ENCODE assay signal across 32 mouse cellular contexts in genomic region chr14:86537992-86538391, GRCm38 (mm10).
DNase-seq lines count a peak whose midpoint lies in the region; ATAC-seq lines count a peak whose summit lies in the region.
"Had no signal": no experiment of that assay in that cellular context is flagged by ENCODE, and none has a peak within 500 bp of the region (broad histone marks: within the 10 kb centered on the region; RNA-seq: fewer than 3 reads in every experiment).

No protein-coding gene starts in this region.

- peak; percentile 63; the same call in 1 of the 2 replicates for ATAC-seq in forebrain, embryonic 13.5 days
- ATAC-seq in forebrain, embryonic 11.5 days (replicated peaks; ENCODE audit: low FRiP score) = no peak
- ATAC-seq in midbrain, embryonic 14.5 days (ENCODE audit: low FRiP score, low TSS enrichment) = no peak
- no peak for ATAC-seq in midbrain, embryonic 16.5 days
- ATAC-seq in forebrain, embryonic 16.5 days = peak; percentile 50
- ATAC-seq: lung, postnatal 0 days; midbrain, embryonic 15.5 days had no signal

- H3K27ac ChIP-seq in forebrain, embryonic 13.5 days = no peak overlapping the region
- H3K27ac ChIP-seq in forebrain, embryonic 11.5 days (ENCODE audit: low read depth, low read length) = no peak overlapping the region
- H3K27ac ChIP-seq in midbrain, embryonic 14.5 days (replicated peaks; ENCODE audit: low read depth, low read length) = no peak overlapping the region
- no peak overlapping the region for H3K27ac ChIP-seq in midbrain, embryonic 16.5 days (ENCODE audit: low read length)
- no peak overlapping the region for H3K27ac ChIP-seq in forebrain, embryonic 16.5 days (ENCODE audit: low read length)
- H3K27ac ChIP-seq: embryonic facial prominence, embryonic 12.5 days; heart, embryonic 13.5 days; kidney, postnatal 0 days; limb, embryonic 10.5 days; limb, embryonic 15.5 days; liver, embryonic 13.5 days; macrophage; midbrain, embryonic 15.5 days; neural tube, embryonic 12.5 days; stomach, postnatal 0 days had no signal

- H3K4me2 ChIP-seq in forebrain, embryonic 13.5 days = no peak overlapping the region
- H3K4me2 ChIP-seq in forebrain, embryonic 11.5 days (ENCODE audit: low read depth, low read length, severe bottlenecking) = no peak overlapping the region
- H3K4me2 ChIP-seq in midbrain, embryonic 14.5 days (ENCODE audit: low read length) = no peak overlapping the region
- H3K4me2 ChIP-seq in midbrain, embryonic 16.5 days (ENCODE audit: low read length) = no peak overlapping the region
- H3K4me2 ChIP-seq in forebrain, embryonic 16.5 days (ENCODE audit: low read length) = no peak overlapping the region
- H3K4me2 ChIP-seq: embryonic facial prominence, embryonic 12.5 days; heart, embryonic 13.5 days; limb, embryonic 15.5 days; liver, embryonic 13.5 days; midbrain, embryonic 15.5 days; neural tube, embryonic 12.5 days had no signal

- WGBS in forebrain, embryonic 13.5 days = 41% methylated on average over 5 of the region's 5 CpGs
- WGBS in forebrain, embryonic 11.5 days = 60% methylated on average over 5 of the region's 5 CpGs
- 70% methylated on average over 5 of the region's 5 CpGs for WGBS in midbrain, embryonic 14.5 days
- WGBS in midbrain, embryonic 16.5 days = 59% methylated on average over 5 of the region's 5 CpGs
- WGBS in forebrain, embryonic 16.5 days = 27% methylated on average over 5 of the region's 5 CpGs

- no peaks in the 10 kb centered on the region for H3K9me3 ChIP-seq in forebrain, embryonic 13.5 days (replicated peaks)
- no peaks in the 10 kb centered on the region for H3K9me3 ChIP-seq in forebrain, embryonic 11.5 days (ENCODE audit: control insufficient read depth, low read length)
- H3K9me3 ChIP-seq in midbrain, embryonic 14.5 days (ENCODE audit: control insufficient read depth, low read length) = no peaks in the 10 kb centered on the region
- H3K9me3 ChIP-seq in midbrain, embryonic 16.5 days (replicated peaks; ENCODE audit: control insufficient read depth, low read length, poor library complexity, severe bottlenecking) = no peaks in the 10 kb centered on the region
- H3K9me3 ChIP-seq in forebrain, embryonic 16.5 days (ENCODE audit: control insufficient read depth, low read length) = no peaks in the 10 kb centered on the region
- H3K9me3 ChIP-seq: embryonic facial prominence, embryonic 12.5 days; G1E; heart, embryonic 13.5 days; limb, embryonic 10.5 days; limb, embryonic 15.5 days; liver, embryonic 13.5 days; midbrain, embryonic 15.5 days; neural tube, embryonic 12.5 days had no signal

- H3K27me3 ChIP-seq in forebrain, embryonic 13.5 days = no peaks in the 10 kb centered on the region
- H3K27me3 ChIP-seq in forebrain, embryonic 11.5 days (ENCODE audit: control insufficient read depth, insufficient read depth, low read length) = no peaks in the 10 kb centered on the region
- H3K27me3 ChIP-seq in midbrain, embryonic 14.5 days (ENCODE audit: control insufficient read depth, insufficient read depth, low read length) = no peaks in the 10 kb centered on the region
- H3K27me3 ChIP-seq in midbrain, embryonic 16.5 days (ENCODE audit: control insufficient read depth, insufficient read depth, low read depth, low read length) = no peaks in the 10 kb centered on the region
- no peaks in the 10 kb centered on the region for H3K27me3 ChIP-seq in forebrain, embryonic 16.5 days (replicated peaks; ENCODE audit: control insufficient read depth, insufficient read depth, low read length)
- H3K27me3 ChIP-seq: embryonic facial prominence, embryonic 12.5 days; heart, embryonic 13.5 days; limb, embryonic 15.5 days; liver, embryonic 13.5 days; midbrain, embryonic 15.5 days; neural tube, embryonic 12.5 days had no signal

- DNase-seq in forebrain, embryonic 11.5 days (ENCODE audit: low spot score) = no peak
- DNase-seq in midbrain, embryonic 14.5 days = peak; percentile 10
- DNase-seq in left cerebral cortex, adult 8-10 months (ENCODE audit: low spot score in 2 of 2) = no peak
- no peak for DNase-seq in kidney, adult 8-10 months
- DNase-seq: adrenal gland, postnatal 14 days; cerebellum, adult 11-12 months; cerebellum, adult 9-11 months; embryo, embryonic 11 days; gastrocnemius, postnatal 10 days; heart, postnatal 10 days; kidney, adult 18-20 months; kidney, postnatal 4 days; liver, embryonic 13.5 days; lung, adult 18-20 months; spleen, adult 18-20 months; thymus, adult 18-20 months; thymus, postnatal 25 days had no signal

- H3K9ac ChIP-seq in forebrain, embryonic 13.5 days = no peak overlapping the region
- H3K9ac ChIP-seq in forebrain, embryonic 11.5 days (ENCODE audit: low read length) = no peak overlapping the region
- H3K9ac ChIP-seq in midbrain, embryonic 14.5 days (replicated peaks; ENCODE audit: low read length) = no peak overlapping the region
- H3K9ac ChIP-seq in midbrain, embryonic 16.5 days (ENCODE audit: low read depth, low read length) = no peak overlapping the region
- H3K9ac ChIP-seq in forebrain, embryonic 16.5 days (replicated peaks; ENCODE audit: low read depth, low read length) = no peak overlapping the region
- H3K9ac ChIP-seq: embryonic facial prominence, embryonic 12.5 days; heart, embryonic 13.5 days; limb, embryonic 15.5 days; liver, embryonic 13.5 days; midbrain, embryonic 15.5 days; neural tube, embryonic 12.5 days had no signal

- no peak overlapping the region for H3K4me3 ChIP-seq in forebrain, embryonic 13.5 days
- H3K4me3 ChIP-seq in forebrain, embryonic 11.5 days (ENCODE audit: low read depth, low read length) = no peak overlapping the region
- H3K4me3 ChIP-seq in midbrain, embryonic 14.5 days (replicated peaks; ENCODE audit: low read depth, low read length) = no peak overlapping the region
- H3K4me3 ChIP-seq in midbrain, embryonic 16.5 days (ENCODE audit: low read depth, low read length) = no peak overlapping the region
- no peak overlapping the region for H3K4me3 ChIP-seq in forebrain, embryonic 16.5 days (replicated peaks; ENCODE audit: low read length)
- H3K4me3 ChIP-seq: embryonic facial prominence, embryonic 12.5 days; heart, embryonic 13.5 days; limb, embryonic 10.5 days; limb, embryonic 15.5 days; liver, embryonic 13.5 days; midbrain, embryonic 15.5 days; myocyte; neural tube, embryonic 12.5 days had no signal

- no peaks in the 10 kb centered on the region for H3K36me3 ChIP-seq in forebrain, embryonic 13.5 days (ENCODE audit: poor library complexity, severe bottlenecking)
- no peaks in the 10 kb centered on the region for H3K36me3 ChIP-seq in forebrain, embryonic 11.5 days (ENCODE audit: control insufficient read depth, insufficient read depth, low read length)
- H3K36me3 ChIP-seq in midbrain, embryonic 14.5 days (ENCODE audit: control insufficient read depth, insufficient read depth, low read length) = no peaks in the 10 kb centered on the region
- H3K36me3 ChIP-seq in midbrain, embryonic 16.5 days (ENCODE audit: control insufficient read depth, insufficient read depth, low read length) = no peaks in the 10 kb centered on the region
- no peaks in the 10 kb centered on the region for H3K36me3 ChIP-seq in forebrain, embryonic 16.5 days (ENCODE audit: control insufficient read depth, insufficient read depth)
- H3K36me3 ChIP-seq: embryonic facial prominence, embryonic 12.5 days; G1E; heart, embryonic 13.5 days; limb, embryonic 10.5 days; limb, embryonic 15.5 days; liver, embryonic 13.5 days; midbrain, embryonic 15.5 days; neural tube, embryonic 12.5 days had no signal

- no peaks in the 10 kb centered on the region for H3K4me1 ChIP-seq in forebrain, embryonic 13.5 days
- no peaks in the 10 kb centered on the region for H3K4me1 ChIP-seq in forebrain, embryonic 11.5 days (replicated peaks; ENCODE audit: control insufficient read depth, insufficient read depth, low read length)
- H3K4me1 ChIP-seq in midbrain, embryonic 14.5 days (ENCODE audit: control insufficient read depth, insufficient read depth, low read length) = no peaks in the 10 kb centered on the region
- H3K4me1 ChIP-seq in midbrain, embryonic 16.5 days (ENCODE audit: control insufficient read depth, insufficient read depth, low read length) = no peaks in the 10 kb centered on the region
- no peaks in the 10 kb centered on the region for H3K4me1 ChIP-seq in forebrain, embryonic 16.5 days (replicated peaks; ENCODE audit: control insufficient read depth, insufficient read depth, low read length)
- H3K4me1 ChIP-seq: embryonic facial prominence, embryonic 12.5 days; heart, embryonic 13.5 days; limb, embryonic 10.5 days; limb, embryonic 15.5 days; liver, embryonic 13.5 days; midbrain, embryonic 15.5 days; neural tube, embryonic 12.5 days had no signal

Comparison
In these comparisons a context has a peak if more than half of its experiments do, and no peak if none do; other contexts are left out.
1. ATAC-seq: peak in forebrain, embryonic 13.5 days (single experiment) and forebrain, embryonic 16.5 days (single experiment); none in forebrain, embryonic 11.5 days (single experiment), midbrain, embryonic 14.5 days (single experiment) and midbrain, embryonic 16.5 days (single experiment).